Mouse (Mus musculus): ENCODE data around the gene Sept9. TPM values are rescaled to one million over a fixed set of nuclear protein-coding genes. Genes with fewer than 3 reads are reported as not detected.

Sept9 gene
- polyA plus RNA-seq, 1 experiment from 2014 or later: 50.6 TPM

DNA sequence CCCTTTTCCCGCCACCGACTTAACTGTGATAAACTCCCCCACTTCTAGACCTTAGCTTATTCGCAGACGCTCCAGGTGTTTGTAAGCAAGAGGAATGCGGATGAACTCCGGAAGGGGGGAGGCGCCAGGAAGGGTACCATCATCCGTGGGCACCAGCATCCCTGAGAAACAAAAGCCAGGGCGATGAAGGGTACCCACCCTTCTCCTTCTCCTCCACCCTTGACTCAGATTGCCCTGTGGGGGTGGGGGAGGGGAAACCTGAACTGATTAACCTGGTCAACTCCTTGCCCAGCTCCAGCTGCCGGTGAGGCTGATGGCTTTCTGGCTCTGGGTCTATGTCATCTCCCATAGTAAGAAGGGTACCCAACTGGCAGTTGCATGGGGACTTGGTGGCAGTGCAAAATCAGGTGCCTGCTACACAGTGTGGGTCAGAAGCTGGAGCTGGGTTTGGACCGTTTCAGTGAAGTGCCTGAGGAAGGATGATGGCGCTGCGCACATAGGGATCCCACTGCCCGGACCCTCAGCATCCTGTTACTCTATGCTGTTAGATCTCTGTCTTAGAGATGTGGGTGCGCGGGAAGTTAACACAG, 209.1 kb downstream of the Sept9 start:
- Histone ChIP-seq H3K4me3 (peak overlapping the region; percentile 36), H3K36me3 (no peaks in the 10 kb centered on the region), H3K27ac (no peak overlapping the region), H3K9ac (no peak overlapping the region), H3K4me1 (replicated peaks) (peaks cover 28% of the 10 kb centered on the region), H3K9me3 (replicated peaks) (no peaks in the 10 kb centered on the region), H3K27me3 (peaks cover 64% of the 10 kb centered on the region), H3K4me2 (peak overlapping the region; percentile 64)
- no peak for ATAC-seq (replicated peaks; ENCODE audit: insufficient number of reproducible peaks, insufficient read depth, low FRiP score, low read depth)
- WGBS: 5% methylated on average over 16 of the region's 16 CpGs

DNA sequence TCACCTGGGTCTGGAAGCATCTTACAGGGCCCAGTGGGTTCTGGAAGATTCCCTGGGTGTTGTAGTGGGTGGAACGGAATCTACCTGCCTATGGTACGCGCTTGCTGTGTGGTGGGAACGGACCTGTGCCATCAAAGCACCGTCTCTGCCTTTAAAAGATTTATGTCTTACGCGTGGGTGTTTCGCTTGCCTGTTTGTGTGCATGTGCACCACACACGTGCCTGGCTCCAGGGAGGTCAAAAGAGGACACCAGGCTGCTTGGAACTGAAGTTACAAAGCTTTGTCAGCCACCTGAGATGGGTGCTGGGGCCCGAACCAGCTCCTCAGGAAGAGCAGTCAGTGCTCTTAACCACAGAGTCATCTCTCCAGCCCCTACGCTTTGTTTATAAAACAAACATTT, 209.9 kb downstream of the Sept9 start:
- Histone ChIP-seq H3K27ac (no peak overlapping the region), H3K9me3 (replicated peaks) (no peaks in the 10 kb centered on the region), H3K27me3 (peaks cover 65% of the 10 kb centered on the region), H3K4me3 (no peak overlapping the region), H3K4me2 (no peak overlapping the region), H3K36me3 (no peaks in the 10 kb centered on the region), H3K9ac (no peak overlapping the region), H3K4me1 (replicated peaks) (peaks cover 30% of the 10 kb centered on the region)
- ATAC-seq (replicated peaks; ENCODE audit: insufficient number of reproducible peaks, insufficient read depth, low FRiP score, low read depth): no peak
- WGBS: 62% methylated on average over 11 of the region's 11 CpGs

DNA sequence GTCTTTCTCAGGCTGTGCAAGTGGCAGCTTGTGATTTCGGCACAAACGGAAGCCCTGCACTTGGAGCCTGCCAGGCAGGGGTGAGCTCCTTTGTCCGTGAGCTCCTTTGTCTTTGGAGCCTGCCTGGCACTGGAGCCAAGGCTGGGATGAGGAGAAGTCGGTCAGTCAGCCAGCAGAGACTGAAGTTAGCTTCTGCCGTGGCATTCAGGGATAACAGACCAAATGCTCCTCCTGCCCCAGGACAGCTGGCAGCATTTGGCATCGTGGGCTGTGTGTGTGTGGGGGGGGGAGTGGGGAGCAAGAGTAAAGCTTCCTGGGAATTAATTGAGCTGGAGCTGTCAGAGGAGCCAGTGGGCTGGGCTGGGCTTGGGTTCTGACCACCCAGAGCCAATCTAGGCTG, 210.6 kb downstream of the Sept9 start:
- Histone ChIP-seq H3K27ac (no peak overlapping the region), H3K9ac (no peak overlapping the region), H3K4me1 (replicated peaks) (peaks cover 38% of the 10 kb centered on the region)

DNA sequence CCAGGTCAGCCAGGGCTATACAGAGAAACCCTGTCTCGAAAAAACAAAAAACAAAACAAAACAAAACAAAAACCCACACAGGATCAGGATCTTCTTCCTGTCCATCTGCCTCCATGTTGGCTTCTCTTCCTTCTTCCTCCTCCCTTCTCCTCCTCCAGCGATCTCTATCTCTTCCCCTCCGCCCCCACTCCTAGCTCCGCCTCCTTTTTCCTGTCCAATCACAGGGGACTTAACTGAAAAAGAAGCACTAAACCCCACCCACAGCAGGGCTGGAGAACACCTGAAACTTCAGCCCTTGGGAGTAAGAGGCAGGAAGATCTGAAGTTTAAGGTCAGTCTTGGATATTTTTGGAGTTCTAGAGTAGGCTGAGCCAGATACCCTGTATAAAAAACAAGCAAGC, 212.2 kb downstream of the Sept9 start:
- Histone ChIP-seq H3K9me3 (replicated peaks) (no peaks in the 10 kb centered on the region), H3K4me1 (replicated peaks) (peaks cover 48% of the 10 kb centered on the region), H3K4me3 (no peak overlapping the region), H3K4me2 (no peak overlapping the region), H3K27ac (no peak overlapping the region), H3K36me3 (no peaks in the 10 kb centered on the region), H3K27me3 (peaks cover 72% of the 10 kb centered on the region), H3K9ac (no peak overlapping the region)
- ATAC-seq (replicated peaks; ENCODE audit: insufficient number of reproducible peaks, insufficient read depth, low FRiP score, low read depth): no peak
- WGBS: 73% methylated on average over 4 of the region's 4 CpGs

More for the DNA sequence above, 210.6 kb downstream of the Sept9 start:
- Histone ChIP-seq H3K4me3 (no peak overlapping the region), H3K36me3 (no peaks in the 10 kb centered on the region), H3K27me3 (peaks cover 66% of the 10 kb centered on the region), H3K4me2 (no peak overlapping the region), H3K9me3 (replicated peaks) (no peaks in the 10 kb centered on the region)
- ATAC-seq (replicated peaks; ENCODE audit: insufficient number of reproducible peaks, insufficient read depth, low FRiP score, low read depth): no peak
- 21% methylated on average over 6 of the region's 6 CpGs for WGBS

Other genes with a start within 250 kb of the Sept9 start
- gene Sec14l1, start 84.5 kb upstream of the Sept9 start, polyA plus RNA-seq (2015; fragmentation: Nextera tagmentation; extraction: Ambion mirVana): 42.1 and 48.8 TPM in 2 replicates